Mouse (Mus musculus): ENCODE measurements around the gene Arhgef10l. TPM values are rescaled to one million over a fixed set of nuclear protein-coding genes. Genes with fewer than 3 reads are reported as not detected.
A peak's percentile ranks its signal among the peaks of the same experiment; 100 is the strongest.

The Arhgef10l gene
- polyA plus RNA-seq, 1 experiment from 2014 or later, result 34.1 TPM

- no peak for TF ChIP-seq CTCF (IDR thresholded peaks at IDR 0.05)
- DNase-seq (ENCODE audit: low read depth, low spot score) (no peak), ATAC-seq (no peak)
- H3K27me3 ChIP-seq, result no peaks in the 10 kb centered on the region
- ChIA-PET CTCF (no interaction called here), POLR2A (interaction anchor here (0.6 kb wide), 1 partner anchor 47 kb away, joined by 3 read pairs; no protein-coding TSS in a partner anchor)
- in situ Hi-C loops (cut with MboI; ENCODE audit: low pct_unique_long_range_greater_than_20kb), result loop anchor here (25.0 kb wide), 2 partner anchors 1058 to 1508 kb away; partner anchors contain the start of gene Minos1
These were observed 20.2 kb downstream of the Arhgef10l start for GRCm38 (mm10) chr4:140645638-140646037.

GRCm38 (mm10) chr4:140644701-140645100 lies 21.1 kb downstream of the Arhgef10l start:
- DNase-seq (ENCODE audit: low read depth, low spot score) (no peak), ATAC-seq (no peak)
- no peaks in the 10 kb centered on the region for H3K27me3 ChIP-seq
- no peak for TF ChIP-seq CTCF (IDR thresholded peaks at IDR 0.05)
- POLR2A ChIA-PET, result no interaction called here
- CTCF ChIA-PET, result no interaction called here
- in situ Hi-C loops (cut with MboI; ENCODE audit: low pct_unique_long_range_greater_than_20kb), result loop anchor here (25.0 kb wide), 2 partner anchors 1057 to 1507 kb away; partner anchors contain the start of gene Minos1

GRCm38 (mm10) chr4:140644276-140644675 lies 21.5 kb downstream of the Arhgef10l start:
- no peak for TF ChIP-seq CTCF (IDR thresholded peaks at IDR 0.05)
- ChIA-PET CTCF (no interaction called here), POLR2A (no interaction called here)
- no peak for DNase-seq (ENCODE audit: low read depth, low spot score)
- H3K27me3 ChIP-seq, result no peaks in the 10 kb centered on the region
- ATAC-seq, result no peak
- in situ Hi-C loops (cut with MboI; ENCODE audit: low pct_unique_long_range_greater_than_20kb), result loop anchor here (25.0 kb wide), 2 partner anchors 1057 to 1507 kb away; partner anchors contain the start of gene Minos1

GRCm38 (mm10) chr4:140642378-140642777 lies 23.4 kb downstream of the Arhgef10l start:
- H3K27me3 ChIP-seq, result no peaks in the 10 kb centered on the region
- no peak for TF ChIP-seq CTCF (IDR thresholded peaks at IDR 0.05)
- in situ Hi-C loops (cut with MboI; ENCODE audit: low pct_unique_long_range_greater_than_20kb), result loop anchor here (25.0 kb wide), 2 partner anchors 1055 to 1505 kb away; partner anchors contain the start of gene Minos1
- DNase-seq (ENCODE audit: low read depth, low spot score) (no peak), ATAC-seq (no peak)
- ChIA-PET CTCF (no interaction called here), POLR2A (interaction anchor here (0.6 kb wide), 2 partner anchors 32 to 58 kb away, joined by 3 to 4 read pairs; partner anchors contain the start of gene Rcc2)

GRCm38 (mm10) chr4:140641414-140641918 lies 24.3 kb downstream of the Arhgef10l start:
- POLR2A ChIA-PET, result interaction anchor here (0.6 to 0.7 kb wide), 3 partner anchors 11 to 51 kb away, joined by 3 to 4 read pairs (median 3); no protein-coding TSS in a partner anchor
- CTCF ChIA-PET, result no interaction called here
- TF ChIP-seq CTCF (IDR thresholded peaks at IDR 0.05), result no peak
- H3K27me3 ChIP-seq, result no peaks in the 10 kb centered on the region
- peak; percentile 45 for ATAC-seq
- in situ Hi-C loops (cut with MboI; ENCODE audit: low pct_unique_long_range_greater_than_20kb), result loop anchor here (25.0 kb wide), 2 partner anchors 1054 to 1504 kb away; partner anchors contain the start of gene Minos1
- DNase-seq (ENCODE audit: low read depth, low spot score), result peak; percentile 79

GRCm38 (mm10) chr4:140640668-140641067 lies 25.1 kb downstream of the Arhgef10l start:
- no peaks in the 10 kb centered on the region for H3K27me3 ChIP-seq
- DNase-seq (ENCODE audit: low read depth, low spot score) (no peak), ATAC-seq (no peak)
- CTCF ChIA-PET, result interaction anchor here (0.8 kb wide), 1 partner anchor 23 kb away, joined by 3 read pairs; no protein-coding TSS in a partner anchor
- in situ Hi-C loops (cut with MboI; ENCODE audit: low pct_unique_long_range_greater_than_20kb), result loop anchor here (25.0 kb wide), 2 partner anchors 1053 to 1503 kb away; partner anchors contain the start of gene Minos1
- no peak for TF ChIP-seq CTCF (IDR thresholded peaks at IDR 0.05)
- POLR2A ChIA-PET, result no interaction called here

GRCm38 (mm10) chr4:140640242-140640523 lies 25.6 kb downstream of the Arhgef10l start:
- CTCF ChIA-PET, result interaction anchor here (0.8 kb wide), 1 partner anchor 23 kb away, joined by 3 read pairs; no protein-coding TSS in a partner anchor
- POLR2A ChIA-PET, result interaction anchor here (0.6 kb wide), 1 partner anchor 17 kb away, joined by 5 read pairs; no protein-coding TSS in a partner anchor
- no peak for TF ChIP-seq CTCF (IDR thresholded peaks at IDR 0.05)
- DNase-seq (ENCODE audit: low read depth, low spot score), result no peak
- no peak for ATAC-seq
- H3K27me3 ChIP-seq, result no peaks in the 10 kb centered on the region
- in situ Hi-C loops (cut with MboI; ENCODE audit: low pct_unique_long_range_greater_than_20kb), result loop anchor here (25.0 kb wide), 2 partner anchors 1053 to 1503 kb away; partner anchors contain the start of gene Minos1

- POLR2A ChIA-PET, result interaction anchor here (0.6 kb wide), 1 partner anchor 17 kb away, joined by 5 read pairs; no protein-coding TSS in a partner anchor
- CTCF ChIA-PET, result interaction anchor here (1.7 kb wide), 1 partner anchor 14 kb away, joined by 4 read pairs; no protein-coding TSS in a partner anchor
- in situ Hi-C loops (cut with MboI; ENCODE audit: low pct_unique_long_range_greater_than_20kb), result loop anchor here (25.0 kb wide), 2 partner anchors 1052 to 1502 kb away; partner anchors contain the start of gene Minos1
- TF ChIP-seq CTCF (IDR thresholded peaks at IDR 0.05), result no peak
- no peak for DNase-seq (ENCODE audit: low read depth, low spot score)
- no peaks in the 10 kb centered on the region for H3K27me3 ChIP-seq
- no peak for ATAC-seq
These were observed 26.2 kb downstream of the Arhgef10l start for GRCm38 (mm10) chr4:140639431-140640241.

GRCm38 (mm10) chr4:140638591-140638990 lies 27.2 kb downstream of the Arhgef10l start:
- no peak for ATAC-seq
- TF ChIP-seq CTCF (IDR thresholded peaks at IDR 0.05), result no peak
- no peak for DNase-seq (ENCODE audit: low read depth, low spot score)
- no peaks in the 10 kb centered on the region for H3K27me3 ChIP-seq
- CTCF ChIA-PET, result interaction anchor here (1.7 kb wide), 1 partner anchor 15 kb away, joined by 4 read pairs; no protein-coding TSS in a partner anchor
- in situ Hi-C loops (cut with MboI; ENCODE audit: low pct_unique_long_range_greater_than_20kb), result loop anchor here (25.0 kb wide), 2 partner anchors 1051 to 1501 kb away; partner anchors contain the start of gene Minos1
- POLR2A ChIA-PET, result no interaction called here

- no peak for TF ChIP-seq CTCF (IDR thresholded peaks at IDR 0.05)
- H3K27me3 ChIP-seq, result no peaks in the 10 kb centered on the region
- DNase-seq (ENCODE audit: low read depth, low spot score), result no peak
- ChIA-PET CTCF (interaction anchor here (1.6 kb wide), 1 partner anchor 28 kb away, joined by 3 read pairs; no protein-coding TSS in a partner anchor), POLR2A (interaction anchor here (1.7 kb wide), 1 partner anchor 12 kb away, joined by 4 read pairs; no protein-coding TSS in a partner anchor)
- in situ Hi-C loops (cut with MboI; ENCODE audit: low pct_unique_long_range_greater_than_20kb), result loop anchor here (25.0 kb wide), 2 partner anchors 1050 to 1500 kb away; partner anchors contain the start of gene Minos1
- ATAC-seq, result no peak
These were observed 28.5 kb downstream of the Arhgef10l start for GRCm38 (mm10) chr4:140637269-140637668.
